Mouse (Mus musculus) liver, adult 2 months (tissue): ENCODE data around the gene Ambra1. TPM values are rescaled to one million over a fixed set of nuclear protein-coding genes. Genes with fewer than 3 reads are reported as not detected.

Experiments
- DNase-seq: peaks from one replicate; pipeline ENCODE4 v3.0.0-alpha.2; 2011; ENCODE audit warnings: low read depth, low spot score; ENCODE audit errors: extremely low read depth
- H3K27ac ChIP-seq: fragments of 200-500 bp; replicated peaks from 2 replicates; pipeline ENCODE4 v1.5.1; 2012; ENCODE audit warnings: low read depth, mild to moderate bottlenecking, control low read depth, inconsistent platforms, low read length; ENCODE audit not compliant: insufficient read depth
- H3K27me3 ChIP-seq: fragments of 200-500 bp; 2 replicates; pipeline ENCODE4 v1.6.1; 2012; ENCODE audit warnings: mild to moderate bottlenecking, moderate library complexity, low read length, inconsistent platforms; ENCODE audit not compliant: control insufficient read depth, insufficient read depth
- H3K36me3 ChIP-seq: fragments of 200-500 bp; 2 replicates; pipeline ENCODE4 v1.6.1; 2012; ENCODE audit warnings: low read length, inconsistent platforms; ENCODE audit not compliant: control insufficient read depth, insufficient read depth
- H3K4me1 ChIP-seq: fragments of 200-500 bp; 2 replicates; pipeline ENCODE4 v1.6.1; 2011; ENCODE audit warnings: low read length; ENCODE audit not compliant: control insufficient read depth, insufficient read depth
- H3K4me3 ChIP-seq: fragments of 200-500 bp; 2 replicates; pipeline ENCODE4 v1.5.1; 2011; ENCODE audit warnings: low read depth, mild to moderate bottlenecking, control low read depth, low read length, moderate library complexity; ENCODE audit not compliant: insufficient read depth
- H3K79me2 ChIP-seq: fragments of 200-500 bp; 2 replicates; pipeline ENCODE4 v1.6.1; 2012; ENCODE audit warnings: inconsistent platforms, mild to moderate bottlenecking, low read length, moderate library complexity; ENCODE audit not compliant: control insufficient read depth, insufficient read depth
- H3K9ac ChIP-seq: fragments of 200-500 bp; 2 replicates; pipeline ENCODE4 v1.6.1; 2012; ENCODE audit warnings: low read depth, mild to moderate bottlenecking, control low read depth, inconsistent platforms, low read length
- CTCF ChIP-seq: fragments of 200-500 bp; IDR thresholded peaks from 2 replicates; pipeline ENCODE4 v1.5.1; 2011; ENCODE audit warnings: low read depth, low read length, control low read depth
- POLR2A ChIP-seq: fragments of 200-500 bp; IDR thresholded peaks from 2 replicates; pipeline ENCODE4 v1.6.1; 2011; ENCODE audit warnings: low read length, control low read depth; ENCODE audit not compliant: insufficient read depth; ENCODE audit errors: extremely low read depth
- WGBS: fragments of 180-500 bp; shearing (Covaris S2); methylation state at CpG from one replicate; pipeline ENCODE4 v1.1.7; 2018; 5-methylcytosine and 5-hydroxymethylcytosine counted together
- polyA plus RNA-seq: library from polyadenylated mRNA; depleted of rRNA; stranded (reverse); fragments of >200 nt; gene quantifications from 2 replicates; pipeline ENCODE4 v1.2.3, GENCODE M21; 2012
- total RNA-seq: library from RNA; depleted of rRNA; stranded (reverse); fragments of >200 nt; gene quantifications from 2 replicates; pipeline ENCODE4 v1.2.3, GENCODE M21; 2014

The Ambra1 gene
- total and polyA plus RNA-seq, 2 experiments, result 11.0 to 12.4 TPM

DNA sequence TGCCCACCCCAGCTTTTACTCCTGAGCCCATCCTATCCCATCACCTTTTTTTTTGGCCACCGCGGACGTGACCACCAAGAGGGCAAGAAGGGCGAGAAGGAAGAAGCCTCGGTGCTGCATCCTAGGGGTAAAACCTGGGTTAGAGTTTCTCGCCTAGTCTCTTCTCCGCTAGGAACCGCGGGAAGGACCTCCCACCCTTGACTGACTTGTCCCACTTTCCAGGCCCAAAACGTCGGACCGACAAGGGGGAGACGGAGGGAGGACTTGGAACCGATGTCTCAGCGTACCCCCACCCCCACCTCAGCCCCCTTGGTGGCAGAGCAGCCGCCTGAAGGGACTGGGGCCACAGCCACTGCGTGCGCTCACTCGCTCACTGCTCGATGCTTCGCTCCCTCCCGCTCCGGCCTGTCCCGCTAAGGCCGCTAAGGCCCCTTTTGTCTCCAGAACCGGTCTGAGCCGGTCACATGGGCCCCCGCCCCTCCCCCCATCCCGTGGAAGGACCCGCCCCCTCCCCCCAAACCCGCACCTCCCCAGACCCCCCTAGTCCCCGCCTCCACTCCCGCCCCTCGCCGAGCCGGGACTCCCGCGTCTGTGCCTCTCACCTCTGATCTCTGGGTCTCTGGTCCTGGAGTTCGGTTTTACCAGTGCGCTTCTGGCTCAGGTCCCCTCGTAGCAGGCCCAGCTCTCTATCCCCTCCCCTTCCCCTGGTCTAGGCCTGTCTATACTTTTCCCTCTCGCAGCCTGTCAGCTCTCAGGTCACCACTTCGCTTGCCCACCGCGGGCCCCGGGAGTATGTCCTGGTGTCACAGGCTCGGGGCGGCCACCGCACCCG is 201.6 kb downstream of the Ambra1 start:
- Histone ChIP-seq H3K4me1 (peaks cover 4% of the 10 kb centered on the region; the same call in 1 of the 2 replicates), H3K9ac (no peak overlapping the region), H3K27ac (no peak overlapping the region), H3K4me3 (no peak overlapping the region; the same call in 1 of the 2 replicates), H3K36me3 (peaks cover 5% of the 10 kb centered on the region; the same call in 1 of the 2 replicates), H3K27me3 (no peaks in the 10 kb centered on the region), H3K79me2 (no peaks in the 10 kb centered on the region)
- no peak for DNase-seq
- WGBS, result 25% methylated on average over 48 of the region's 50 CpGs
- TF ChIP-seq CTCF (no peak), POLR2A (no peak)

DNA sequence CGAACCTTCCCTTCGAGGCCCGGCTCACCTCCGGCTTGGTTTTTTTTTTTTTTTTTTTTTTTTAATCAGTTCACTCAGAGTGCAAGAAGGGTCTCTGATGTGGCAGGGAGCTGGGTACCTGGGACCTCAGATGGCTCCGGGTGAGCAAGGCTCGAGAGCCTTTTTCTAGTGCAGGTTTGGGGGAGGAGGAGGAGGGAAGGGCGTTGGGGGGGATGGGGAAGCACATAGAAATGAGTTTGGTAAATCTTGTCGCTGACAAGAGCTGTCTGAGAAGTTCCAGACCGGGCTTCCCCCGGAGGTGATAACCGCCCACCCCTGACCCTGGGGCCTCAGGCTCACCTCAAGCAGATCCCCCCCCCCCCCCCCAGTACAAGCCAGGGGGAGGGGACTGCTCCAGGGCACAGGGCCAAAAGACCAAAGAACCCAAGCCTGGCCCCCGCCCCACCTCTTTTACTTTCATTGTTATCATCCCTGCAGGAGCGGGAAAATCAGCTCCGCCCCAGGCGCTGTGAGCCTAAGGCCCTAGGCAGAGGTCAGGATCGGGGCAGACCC is 202.3 kb downstream of the Ambra1 start, which contains the start of gene Mdk:
Gene Mdk (minus strand): TSS at position 138 of the 552 bp plus-strand sequence.
- no peak within 1 kb of the TSS for H3K27ac ChIP-seq
- H3K4me1 ChIP-seq, result peaks cover 4% of the 10 kb centered on the region; the same call in 1 of the 2 replicates

GRCm38 (mm10) chr2:91932737-91933350 is 202.9 kb downstream of the Ambra1 start:
- DNase-seq, result no peak
- Histone ChIP-seq H3K9ac (no peak overlapping the region), H3K4me3 (no peak overlapping the region), H3K4me1 (peaks cover 4% of the 10 kb centered on the region; the same call in 1 of the 2 replicates), H3K27me3 (no peaks in the 10 kb centered on the region), H3K79me2 (no peaks in the 10 kb centered on the region), H3K27ac (no peak overlapping the region), H3K36me3 (peaks cover 13% of the 10 kb centered on the region)
- 56% methylated on average over 6 of the region's 6 CpGs for WGBS
- TF ChIP-seq POLR2A, result no peak
- TF ChIP-seq CTCF, result no peak

More for the DNA sequence above, 202.3 kb downstream of the Ambra1 start, which contains the start of gene Mdk:
- no peaks in the 10 kb centered on the region for H3K27me3 ChIP-seq
- no peak within 1 kb of the TSS for H3K9ac ChIP-seq
- H3K79me2 ChIP-seq, result no peaks in the 10 kb centered on the region
- 29% methylated on average over 16 of the region's 16 CpGs for WGBS
- no peak for TF ChIP-seq POLR2A
- TF ChIP-seq CTCF, result no peak
- peaks cover 7% of the 10 kb centered on the region for H3K36me3 ChIP-seq
- H3K4me3 ChIP-seq, result no peak within 1 kb of the TSS; the same call in 1 of the 2 replicates
- no peak for DNase-seq

DNA sequence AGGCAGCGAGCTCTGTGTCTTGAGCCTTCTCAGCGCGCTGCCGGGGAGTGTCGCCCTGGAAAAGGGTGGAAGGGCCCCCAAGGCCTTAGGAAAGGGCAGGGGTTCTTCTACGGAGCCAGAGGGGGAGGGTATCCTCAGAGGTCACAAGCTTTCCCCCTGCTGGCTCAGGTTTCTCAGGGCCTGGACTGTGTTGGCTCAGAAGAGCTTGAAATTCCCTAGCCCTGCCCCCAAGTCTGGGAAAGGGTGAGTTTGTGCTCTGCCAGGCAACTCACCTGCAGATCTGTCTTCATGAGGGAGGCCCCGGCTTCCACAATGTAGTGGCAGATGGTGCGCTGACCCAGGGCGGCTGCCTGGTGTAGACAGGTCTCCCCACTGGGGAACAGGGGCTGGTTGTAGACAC is 203.5 kb downstream of the Ambra1 start:
- Histone ChIP-seq H3K27ac (no peak overlapping the region), H3K79me2 (no peaks in the 10 kb centered on the region), H3K4me1 (peaks cover 4% of the 10 kb centered on the region; the same call in 1 of the 2 replicates), H3K9ac (no peak overlapping the region), H3K27me3 (no peaks in the 10 kb centered on the region), H3K36me3 (peaks cover 13% of the 10 kb centered on the region), H3K4me3 (no peak overlapping the region)
- DNase-seq, result no peak
- TF ChIP-seq CTCF (no peak), POLR2A (no peak)
- 90% methylated on average over 9 of the region's 9 CpGs for WGBS

DNA sequence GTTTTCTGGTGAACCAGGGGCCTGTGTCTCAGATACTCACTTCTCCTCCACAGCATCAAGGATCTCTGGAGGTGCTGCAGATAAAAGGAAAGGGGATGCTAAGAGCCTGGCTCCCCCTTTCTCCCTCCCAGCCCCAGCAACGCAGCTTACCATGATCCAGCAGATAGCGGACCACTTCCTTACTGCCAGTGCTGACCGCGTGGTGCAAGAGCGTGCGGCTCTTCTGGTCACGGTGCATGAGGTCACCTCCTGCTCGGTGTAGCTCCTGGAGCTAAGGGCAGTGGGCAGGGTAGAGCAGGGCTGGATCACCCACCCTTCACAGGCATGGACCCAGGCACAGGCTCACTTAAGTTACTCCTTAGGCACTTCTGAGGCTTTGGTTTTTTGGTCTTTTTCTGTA is 204.1 kb downstream of the Ambra1 start:
- no peak overlapping the region for H3K9ac ChIP-seq
- no peak overlapping the region for H3K27ac ChIP-seq
- TF ChIP-seq CTCF (no peak), POLR2A (no peak)
- DNase-seq, result no peak
- peaks cover 4% of the 10 kb centered on the region; the same call in 1 of the 2 replicates for H3K4me1 ChIP-seq
- no peaks in the 10 kb centered on the region for H3K79me2 ChIP-seq
- peaks cover 14% of the 10 kb centered on the region for H3K36me3 ChIP-seq
- H3K4me3 ChIP-seq, result no peak overlapping the region
- H3K27me3 ChIP-seq, result no peaks in the 10 kb centered on the region
- 73% methylated on average over 8 of the region's 8 CpGs for WGBS
